Mouse (Mus musculus): ENCODE data around the gene Zbtb3. TPM values are rescaled to one million over a fixed set of nuclear protein-coding genes. Genes with fewer than 3 reads are reported as not detected.
"Not testable (repeated sequence)": the region's sequence is repeated elsewhere in the genome, so short reads cannot be mapped to it uniquely, and the experiment has no call there.

Zbtb3 gene
- total RNA-seq, 2 experiments from 2014 or later = 1.4 to 1.5 TPM

DNA sequence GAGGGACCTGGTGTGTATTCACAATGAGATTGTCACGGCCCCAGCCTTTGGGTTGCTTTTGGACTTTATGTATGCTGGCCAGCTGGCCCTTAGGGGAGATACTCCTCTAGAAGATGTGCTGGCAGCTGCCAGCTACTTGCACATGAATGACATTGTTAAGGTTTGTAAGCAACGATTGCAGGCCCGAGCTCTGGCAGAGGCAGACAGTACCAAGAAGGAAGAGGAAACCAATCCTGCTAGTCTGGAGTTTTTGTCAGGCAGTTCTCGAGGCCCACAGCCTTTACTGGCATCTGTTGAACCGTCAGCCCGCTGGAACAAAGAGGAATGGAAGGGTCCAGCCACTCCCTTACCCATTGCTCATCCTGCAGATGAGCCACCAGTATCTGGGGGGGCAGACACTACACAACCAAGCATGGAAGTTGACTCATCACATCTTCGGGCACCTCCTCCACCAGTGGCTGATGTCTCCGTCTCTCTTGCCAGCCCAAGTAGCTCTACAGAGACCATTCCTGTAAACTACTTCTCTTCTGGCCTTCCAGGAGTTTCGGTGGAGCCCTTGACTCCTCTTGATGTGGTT, 937 bp downstream of the Zbtb3 start:
- DNase-seq (ENCODE audit: low spot score in 2 of 2) = no peak

DNA sequence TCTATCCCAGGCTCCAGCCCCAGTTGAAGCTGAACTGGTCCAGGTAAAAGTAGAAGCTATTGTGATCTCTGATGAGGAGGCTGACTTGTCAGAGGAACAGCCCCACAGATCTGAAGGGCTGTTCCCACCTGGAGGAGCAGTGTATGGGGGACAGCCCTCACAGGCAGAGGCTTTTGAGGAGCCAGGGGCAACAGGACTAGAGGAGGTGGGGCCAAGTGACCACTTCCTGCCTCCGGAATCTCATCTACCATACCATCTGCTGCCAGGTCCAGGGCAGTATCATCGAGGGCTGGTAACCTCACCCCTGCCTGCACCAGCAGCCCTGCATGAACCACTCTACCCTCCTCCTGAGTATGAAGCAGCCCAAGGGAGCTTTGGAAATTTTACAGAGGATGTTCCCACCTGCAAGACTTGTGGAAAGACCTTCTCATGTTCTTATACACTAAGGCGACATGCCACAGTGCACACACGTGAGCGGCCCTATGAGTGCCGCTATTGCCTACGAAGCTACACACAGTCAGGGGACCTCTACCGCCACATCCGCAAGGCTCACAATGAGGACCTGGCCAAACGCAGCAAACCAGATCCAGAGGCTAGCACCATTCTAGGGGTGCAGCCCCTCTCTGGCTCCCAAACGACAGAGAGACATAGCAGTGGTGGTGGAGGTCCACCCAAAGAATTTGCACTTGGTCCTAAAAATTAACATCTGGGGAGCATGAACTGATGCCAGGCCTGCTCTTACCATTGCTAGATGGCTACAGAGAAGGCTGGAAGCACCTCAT, 1.7 kb downstream of the Zbtb3 start:
- no peak for DNase-seq (ENCODE audit: low spot score in 2 of 2)

DNA sequence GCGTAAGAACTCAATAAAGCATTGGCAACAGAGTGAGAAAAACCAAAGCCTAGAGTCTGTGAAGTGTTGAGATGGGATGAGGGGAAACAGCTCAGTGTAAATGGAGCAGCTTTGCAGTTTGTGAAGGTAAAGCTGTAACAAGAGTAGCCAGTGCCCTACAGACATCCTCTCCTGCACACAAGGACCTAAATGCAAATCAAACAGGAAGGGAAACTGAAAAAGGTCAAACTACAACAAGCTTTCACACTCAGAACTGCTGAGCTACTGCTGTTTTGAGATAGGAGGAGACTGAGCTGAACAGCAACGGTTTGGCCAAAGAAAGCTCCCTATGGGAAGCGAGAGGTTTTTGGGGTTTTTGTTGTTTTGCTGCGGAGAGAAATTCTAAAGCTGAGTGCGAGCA, 4.5 kb downstream of the Zbtb3 start:
- no peak for DNase-seq (ENCODE audit: low spot score in 2 of 2)

DNA sequence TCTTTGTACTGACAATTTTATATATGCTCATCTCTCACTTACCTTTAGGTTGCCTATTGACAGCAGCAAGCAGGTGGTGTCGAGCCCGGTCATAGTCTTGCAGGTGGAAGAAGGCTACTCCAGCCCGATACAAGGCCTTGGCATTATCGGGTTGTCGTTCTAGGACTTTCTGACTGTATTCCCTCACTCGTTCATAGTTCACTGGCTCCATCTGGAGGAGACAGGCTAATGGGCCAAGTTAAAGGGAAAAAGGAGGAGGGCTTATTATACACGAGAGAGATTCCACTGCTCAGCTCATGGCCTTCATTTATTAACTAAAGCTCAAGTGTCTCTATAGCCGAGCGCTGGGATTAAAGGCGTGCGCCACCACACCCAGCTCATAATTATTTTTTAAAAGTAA, 13.5 kb downstream of the Zbtb3 start:
- no peak for DNase-seq (ENCODE audit: low spot score in 2 of 2)

DNA sequence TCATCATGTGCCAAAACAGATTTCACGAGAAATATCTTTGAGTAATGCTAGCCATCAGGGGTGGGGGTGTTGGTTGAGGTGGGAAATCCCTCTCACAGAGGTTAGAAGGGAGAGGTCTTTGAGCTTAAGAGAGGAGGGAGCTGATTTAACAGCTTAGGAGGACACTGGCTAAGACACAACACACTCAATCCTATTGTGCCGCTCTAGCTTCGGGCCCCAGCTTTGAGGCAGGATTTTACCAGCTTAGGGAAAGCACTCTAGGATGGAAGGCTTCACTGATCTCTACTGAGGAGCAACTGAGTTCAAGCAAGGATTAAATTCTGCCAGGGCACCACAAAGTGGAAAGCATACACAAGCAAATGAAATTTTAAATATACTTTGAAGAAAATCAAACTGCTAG, 14.6 kb downstream of the Zbtb3 start:
- no peak for DNase-seq (ENCODE audit: low spot score in 2 of 2)

DNA sequence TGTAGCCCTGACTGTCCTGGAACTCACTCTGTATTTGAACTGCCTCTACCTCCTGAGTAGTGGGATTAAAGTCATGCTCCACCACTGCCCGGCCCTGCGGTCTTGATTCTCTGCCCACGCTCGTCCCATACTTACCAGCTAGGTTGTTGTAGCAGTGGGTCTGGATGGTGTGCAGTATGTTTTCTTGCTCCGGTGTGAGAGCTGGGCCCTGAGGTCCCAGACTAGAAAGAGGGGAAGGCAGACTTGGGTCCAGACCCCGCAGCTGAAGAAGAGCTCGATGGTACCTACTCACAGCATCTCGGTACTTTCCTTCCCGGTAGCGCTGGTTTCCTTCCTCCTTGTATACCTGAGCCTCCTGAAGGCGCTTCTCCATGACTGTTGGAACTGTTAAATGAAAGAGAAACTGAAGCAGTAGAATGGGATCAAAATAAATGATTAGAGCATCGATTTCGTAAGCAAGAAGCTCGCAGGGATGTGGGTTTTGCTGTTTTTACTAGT, 16.0 kb downstream of the Zbtb3 start:
- DNase-seq (ENCODE audit: low spot score in 2 of 2) = no peak

DNA sequence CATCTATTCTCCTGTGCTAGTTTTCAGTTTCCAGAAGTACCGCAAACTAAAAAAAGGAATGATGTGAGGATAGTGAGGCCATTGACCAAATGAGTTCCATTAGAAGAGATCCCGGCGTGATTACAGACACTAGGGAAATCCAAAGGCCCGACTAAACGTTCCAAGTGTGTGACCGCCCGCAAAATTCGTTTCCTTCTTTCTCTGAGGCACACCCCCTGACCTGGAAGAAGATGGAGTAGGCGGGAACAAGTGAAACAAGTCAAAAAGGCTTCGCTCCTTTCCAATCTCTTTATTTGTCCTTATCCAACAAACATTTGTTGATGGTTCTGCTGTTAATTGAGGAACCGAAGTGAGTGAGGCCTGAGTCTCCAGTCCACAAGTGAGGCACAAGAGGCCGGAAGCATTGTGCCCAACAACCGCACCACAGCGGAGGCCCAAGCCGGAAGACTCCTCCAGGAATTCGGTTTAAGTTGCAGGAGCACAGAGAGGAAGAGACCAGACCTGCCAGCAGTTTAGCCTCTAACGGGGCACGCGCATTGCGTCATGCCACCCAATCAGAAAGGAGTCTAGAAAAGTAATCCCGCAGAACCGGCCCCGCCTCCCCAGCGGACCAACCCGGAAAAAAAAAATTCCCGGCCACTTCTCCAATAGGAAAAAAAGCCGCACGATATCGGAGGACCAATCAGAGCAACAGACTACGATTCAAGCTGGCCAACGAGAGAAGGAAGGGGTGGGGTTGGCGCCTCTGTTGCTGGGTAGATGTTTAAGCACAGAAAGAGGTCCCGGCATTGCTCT, 16.6 kb downstream of the Zbtb3 start, which contains the start of gene Ttc9c:
TSS of gene Ttc9c (minus strand) at position 533 of the 795 bp plus-strand sequence.
- peak; percentile 86 to 95 for DNase-seq (ENCODE audit: low spot score in 2 of 2)

DNA sequence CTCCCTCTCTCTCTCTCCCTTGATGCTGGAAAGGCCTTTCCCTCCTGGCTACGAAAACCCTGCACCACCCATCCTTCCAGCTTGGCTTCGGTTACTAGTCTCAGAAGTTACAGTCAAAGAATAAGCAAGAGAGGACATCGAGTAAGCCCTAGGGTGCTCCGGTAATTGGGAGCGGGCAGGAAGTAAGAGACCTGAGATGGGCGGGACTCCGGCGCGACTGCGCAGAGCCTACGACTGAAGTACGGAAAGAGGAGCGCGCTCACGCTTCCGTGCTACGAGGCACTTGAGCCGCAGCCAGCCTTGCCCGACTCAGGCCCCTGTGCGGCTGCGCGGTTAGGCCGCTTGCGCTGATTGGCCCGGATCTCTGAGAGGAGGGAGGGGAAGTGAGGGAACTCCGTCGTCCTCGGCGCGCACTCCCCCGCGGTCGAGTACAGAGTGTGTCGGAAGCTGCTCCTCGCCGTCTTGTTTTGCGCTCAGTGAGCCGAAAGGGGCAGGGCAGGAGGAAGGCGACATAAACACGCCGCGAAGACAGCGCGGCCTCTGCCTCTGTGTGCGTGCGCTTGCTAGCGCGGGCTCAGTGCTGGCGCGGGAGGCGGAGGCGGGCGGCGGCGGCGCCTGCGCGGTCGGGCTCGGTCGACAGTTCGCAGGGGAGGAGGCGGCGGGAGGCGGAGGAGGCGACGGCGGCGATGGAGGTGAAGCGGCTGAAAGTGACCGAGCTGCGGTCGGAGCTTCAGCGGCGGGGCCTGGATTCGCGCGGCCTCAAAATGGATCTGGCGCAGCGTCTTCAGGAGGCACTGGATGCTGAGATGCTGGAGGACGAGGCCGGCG, 17.5 kb downstream of the Zbtb3 start, which contains the start of gene Hnrnpul2:
TSS of gene Hnrnpul2 (plus strand) at position 415 of the 828 bp plus-strand sequence.
- peak; percentile 96 to 99 for DNase-seq (ENCODE audit: low spot score in 2 of 2)

DNA sequence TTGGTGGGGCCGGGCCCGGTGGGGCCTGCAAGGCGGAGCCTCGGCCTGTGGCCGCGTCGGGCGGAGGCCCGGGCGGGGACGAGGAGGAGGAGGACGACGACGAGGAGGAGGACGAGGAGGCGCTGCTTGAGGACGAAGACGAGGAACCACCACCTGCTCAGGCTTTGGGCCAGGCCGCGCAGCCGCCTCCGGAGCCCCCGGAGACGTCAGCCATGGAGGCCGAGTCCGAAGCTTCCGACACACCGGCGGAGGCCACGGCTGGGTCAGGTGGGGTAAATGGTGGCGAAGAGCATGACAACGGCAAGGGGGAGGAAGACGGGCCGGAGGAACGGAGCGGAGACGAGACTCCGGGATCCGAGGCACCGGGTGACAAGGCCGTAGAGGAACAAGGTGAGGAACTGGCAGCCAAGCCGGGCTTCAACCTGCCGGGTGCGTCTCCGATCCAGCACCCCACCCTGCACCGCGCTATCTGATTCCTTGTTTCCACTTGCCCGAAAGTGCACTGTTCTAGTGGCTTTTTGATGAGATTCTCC, 18.1 kb downstream of the Zbtb3 start:
- no peak for DNase-seq (ENCODE audit: low spot score in 2 of 2)

DNA sequence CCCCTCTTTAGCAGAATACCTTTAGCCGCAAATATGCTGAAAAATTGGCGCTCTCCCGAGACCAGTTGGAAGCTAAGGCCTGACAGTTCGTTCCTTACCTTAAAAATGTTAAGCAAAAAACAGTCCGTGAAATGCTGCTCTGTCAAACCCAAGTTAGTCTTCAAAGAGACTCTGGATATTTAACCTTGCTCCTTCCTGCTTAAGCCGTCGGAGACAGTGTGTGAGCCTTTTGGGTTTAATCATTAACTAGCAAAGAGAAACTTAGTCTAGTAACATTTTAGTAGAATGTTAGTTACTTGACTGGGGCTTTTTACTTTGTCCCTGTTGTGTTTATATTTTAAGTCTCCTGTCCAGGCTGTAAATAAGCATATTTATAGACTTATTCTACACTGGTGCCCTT, 18.8 kb downstream of the Zbtb3 start:
- DNase-seq (ENCODE audit: low spot score in 2 of 2) = no peak

DNA sequence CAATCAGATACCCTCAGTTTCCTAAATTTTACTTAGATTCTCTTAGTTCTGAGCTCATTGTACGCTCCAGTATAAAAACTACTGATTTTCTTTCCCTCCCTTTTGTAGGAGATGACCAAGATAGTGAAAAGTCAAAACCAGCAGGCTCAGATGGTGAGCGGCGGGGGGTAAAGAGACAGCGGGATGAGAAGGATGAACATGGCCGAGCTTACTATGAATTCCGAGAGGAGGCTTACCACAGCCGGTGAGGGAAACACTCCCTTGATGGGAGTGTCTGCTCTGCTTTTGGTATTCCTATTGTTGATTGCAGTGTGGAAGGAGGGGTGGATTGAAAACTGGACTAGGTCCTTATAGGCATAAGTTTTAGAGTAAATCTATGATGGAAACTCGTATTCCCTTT, 20.3 kb downstream of the Zbtb3 start:
- DNase-seq (ENCODE audit: low spot score in 2 of 2) = no peak

DNA sequence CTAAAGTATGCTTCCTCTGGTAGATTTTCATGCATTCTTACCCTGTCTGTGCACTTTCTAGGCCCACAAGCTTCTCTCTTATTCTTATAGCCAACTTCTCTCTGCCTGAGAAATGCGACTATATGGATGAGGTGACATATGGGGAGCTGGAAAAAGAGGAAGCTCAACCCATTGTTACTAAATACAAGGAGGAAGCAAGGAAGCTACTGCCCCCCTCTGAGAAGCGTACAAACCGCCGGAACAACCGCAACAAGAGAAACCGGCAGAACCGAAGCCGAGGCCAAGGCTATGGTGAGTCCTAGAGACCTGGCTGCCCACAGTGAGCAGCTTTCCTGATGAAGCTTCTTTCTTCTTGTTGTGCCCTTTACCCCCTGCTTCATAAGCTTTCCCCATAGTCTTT, 27.3 kb downstream of the Zbtb3 start, which contains the start of gene AC129217.1:
TSS of gene AC129217.1 (plus strand) at position 114 of the 400 bp plus-strand sequence.
- no peak for DNase-seq (ENCODE audit: low spot score in 2 of 2)

DNA sequence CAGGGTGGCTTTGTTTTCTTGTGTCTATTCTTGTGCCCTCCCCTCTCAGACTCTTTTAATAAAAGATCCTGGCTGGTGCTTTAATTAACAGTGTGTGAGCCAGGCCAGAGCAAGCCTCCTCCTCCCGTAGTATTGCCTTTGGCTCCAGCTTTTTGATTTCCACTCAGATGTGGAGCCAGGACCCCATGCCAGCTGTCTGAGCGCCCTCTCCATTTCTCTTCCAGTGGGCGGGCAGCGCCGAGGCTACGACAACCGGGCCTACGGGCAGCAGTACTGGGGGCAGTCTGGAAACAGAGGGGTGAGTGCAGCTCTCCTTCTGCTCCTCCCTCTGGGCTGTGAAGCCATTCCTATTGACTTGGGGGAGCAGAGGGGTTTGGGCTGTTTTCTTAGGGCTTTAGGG, 28.3 kb downstream of the Zbtb3 start:
- no peak for DNase-seq (ENCODE audit: low spot score in 2 of 2)

DNA sequence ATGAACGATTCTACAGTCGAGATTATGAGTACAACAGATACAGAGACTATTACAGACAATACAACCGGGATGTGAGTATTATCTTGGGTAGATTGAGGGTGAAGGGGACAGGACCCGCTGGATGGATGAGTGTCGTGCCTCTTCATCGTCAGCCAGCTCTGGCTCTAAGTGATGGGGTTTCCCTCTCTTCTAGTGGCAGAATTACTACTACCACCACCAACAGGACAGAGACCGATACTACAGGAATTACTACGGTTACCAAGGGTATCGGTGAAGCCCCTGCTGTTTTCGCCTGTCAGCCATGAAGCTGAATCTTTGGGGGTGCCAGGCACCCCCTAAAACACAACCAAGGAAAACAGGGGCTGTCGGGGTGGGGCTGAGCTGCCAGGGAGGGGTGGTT, 28.9 kb downstream of the Zbtb3 start:
- no peak for DNase-seq (ENCODE audit: low spot score in 2 of 2)

DNA sequence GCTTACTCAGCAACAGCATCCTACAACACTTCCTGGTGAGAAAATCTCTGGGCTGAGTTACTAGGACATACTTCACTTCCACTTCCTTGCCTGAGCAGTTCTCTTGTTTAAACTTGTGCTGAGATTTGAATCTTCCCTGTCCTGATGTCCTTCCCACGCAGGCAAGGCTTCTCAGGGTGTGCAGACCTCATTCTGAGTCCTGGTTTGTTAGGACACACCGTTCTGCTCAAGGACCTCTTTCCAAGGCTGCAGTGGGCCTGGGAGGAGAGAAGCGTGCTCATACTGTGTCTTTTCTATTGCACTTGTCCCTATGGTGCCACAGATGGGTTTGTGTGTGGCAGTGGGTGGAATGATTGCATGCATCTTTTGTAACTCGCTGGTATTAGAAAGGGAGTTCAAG, 30.6 kb downstream of the Zbtb3 start:
- no peak for DNase-seq (ENCODE audit: low spot score in 2 of 2)

DNA sequence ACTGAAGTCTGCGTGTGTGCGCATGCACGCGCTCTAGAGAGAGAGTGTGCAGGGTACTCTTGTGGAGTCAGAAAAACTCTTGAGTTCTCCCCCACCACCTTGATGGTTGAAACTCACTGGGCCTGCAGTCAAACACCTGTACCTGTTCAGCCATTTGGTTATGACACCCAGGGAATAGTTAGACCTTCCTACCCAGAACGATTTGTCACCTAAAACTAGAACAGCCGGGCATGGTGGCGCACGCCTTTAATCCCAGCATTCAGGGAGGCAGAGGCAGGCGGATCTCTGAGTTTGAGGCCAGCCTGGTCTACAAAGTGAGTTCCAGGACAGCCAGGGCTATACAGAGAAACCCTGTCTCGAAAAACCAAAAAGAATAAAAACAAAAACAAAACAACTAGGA, 34.0 kb downstream of the Zbtb3 start:
- DNase-seq (ENCODE audit: low spot score in 2 of 2) = not testable (repeated sequence)

DNA sequence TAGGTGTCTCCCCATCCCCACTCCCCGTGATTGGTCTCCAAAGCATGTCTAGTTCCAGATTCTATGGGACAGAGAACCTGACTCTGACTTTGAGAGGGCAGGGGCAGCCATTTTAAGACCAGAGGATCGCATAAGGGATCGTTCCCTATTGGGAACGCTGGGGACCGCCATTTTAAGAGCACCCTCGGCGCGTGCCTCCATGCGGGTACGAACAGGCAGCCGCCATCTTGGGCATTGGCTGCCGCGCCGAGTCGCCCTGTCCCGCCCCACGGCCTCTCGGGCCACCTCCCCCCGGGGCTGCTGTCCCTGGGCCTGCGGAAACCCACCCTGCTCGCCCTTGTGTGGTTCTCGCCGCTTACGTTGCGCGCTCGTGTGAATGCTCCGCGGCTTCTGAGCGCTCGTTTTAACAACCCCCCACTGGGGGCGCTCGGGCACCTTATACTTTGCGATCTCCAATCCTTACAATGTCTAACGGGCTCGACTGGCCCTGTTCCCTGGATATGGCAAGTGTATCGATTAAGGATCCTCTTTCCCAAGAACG, 35.0 kb downstream of the Zbtb3 start, which contains the start of gene Bscl2:
TSS of gene Bscl2 (plus strand) at position 217 of the 541 bp plus-strand sequence.
- peak; percentile 53 to 83 for DNase-seq (ENCODE audit: low spot score in 2 of 2)

DNA sequence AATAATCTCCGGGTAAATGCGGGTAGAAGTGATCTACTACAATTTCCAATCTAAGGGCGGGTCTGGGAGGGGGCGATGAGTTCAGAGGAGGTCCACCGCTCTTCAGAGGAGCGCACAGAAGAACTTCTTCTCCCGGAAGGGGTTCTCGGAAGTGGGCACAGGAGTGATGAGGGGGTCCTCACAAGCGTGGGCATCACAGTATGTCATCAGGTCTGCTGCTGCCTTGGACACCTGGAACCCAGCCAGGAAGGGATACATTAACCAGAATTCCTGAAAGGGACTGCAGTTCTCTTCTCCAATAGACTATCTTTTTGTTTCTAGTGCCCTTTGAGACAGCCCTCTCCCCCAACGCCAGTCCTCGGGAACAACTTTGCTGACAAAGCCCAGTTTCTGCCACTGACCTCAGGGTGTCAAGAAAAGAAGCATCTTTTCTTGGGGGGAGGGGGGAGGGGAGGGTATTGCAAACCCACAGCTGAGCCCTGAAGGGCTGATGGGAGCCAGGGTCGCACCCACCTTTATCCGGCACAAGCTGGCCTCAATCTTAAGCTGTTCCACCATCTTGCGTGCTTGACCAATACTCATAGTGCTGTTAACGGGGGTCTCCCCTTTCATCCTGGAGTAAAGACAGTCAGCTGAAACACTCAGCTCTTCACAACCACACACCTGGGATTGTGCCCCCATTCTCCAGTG, 35.8 kb downstream of the Zbtb3 start:
- DNase-seq (ENCODE audit: low spot score in 2 of 2) = peak in 1 of 2 experiments; percentile 42

DNA sequence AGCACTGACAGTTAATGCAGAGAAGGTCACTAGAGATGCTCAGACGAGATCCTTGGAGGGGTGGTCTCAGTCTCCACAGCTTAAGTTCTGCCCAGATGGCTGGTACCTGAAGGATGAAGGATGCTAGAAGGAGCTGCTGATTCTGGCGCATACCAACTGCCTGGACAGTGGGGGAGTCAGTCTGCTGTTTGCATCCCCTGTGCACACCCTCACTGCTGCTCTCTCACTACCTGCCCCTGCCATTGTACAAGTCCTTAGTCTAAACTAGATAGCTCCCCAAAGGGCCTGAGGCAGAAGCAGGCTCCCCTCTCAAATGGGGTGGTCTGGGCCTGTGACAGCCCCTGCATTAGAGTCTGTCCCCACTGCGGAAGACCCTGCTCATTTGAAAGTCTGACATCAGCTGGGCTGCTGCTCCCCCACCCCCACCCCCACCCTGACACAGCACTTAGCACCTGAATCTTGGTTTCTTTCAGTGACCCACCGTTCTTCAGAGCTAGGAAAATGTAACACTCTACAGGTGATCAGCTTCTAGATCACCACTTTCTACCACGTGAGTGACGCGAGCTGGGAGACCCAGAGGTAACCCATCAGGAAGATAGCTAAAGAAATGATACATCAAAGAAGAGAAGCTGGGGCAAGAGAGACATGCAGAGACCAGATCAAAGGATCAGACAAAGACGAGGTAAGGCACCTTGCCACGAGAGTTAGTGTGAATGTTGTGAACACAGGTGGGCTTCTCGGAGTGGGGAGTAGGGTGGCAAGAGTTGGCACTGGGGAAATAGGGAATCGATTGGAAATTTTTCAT, 37.0 kb downstream of the Zbtb3 start, which contains the start of gene Gng3:
TSS of gene Gng3 (minus strand) at position 92 of the 805 bp plus-strand sequence.
- DNase-seq (ENCODE audit: low spot score in 2 of 2) = no peak
